Mouse (Mus musculus): ENCODE data around the gene Zfp618. TPM values are rescaled to one million over a fixed set of nuclear protein-coding genes. Genes with fewer than 3 reads are reported as not detected.
A peak's percentile ranks its signal among the peaks of the same experiment; 100 is the strongest.

Gene Zfp618
- polyA plus RNA-seq, 1 experiment from 2014 or later: 32.5 TPM

GRCm38 (mm10) chr4:62999916-63000315 lies 34.5 kb downstream of the Zfp618 start:
- Histone ChIP-seq H3K4me1 (peaks cover 46% of the 10 kb centered on the region), H3K4me3 (no peak overlapping the region), H3K9me3 (no peaks in the 10 kb centered on the region), H3K27ac (no peak overlapping the region), H3K9ac (no peak overlapping the region), H3K4me2 (no peak overlapping the region), H3K27me3 (no peaks in the 10 kb centered on the region), H3K36me3 (0 out of 2 replicates have a peak, but pooled peaks cover 4% of the 10 kb centered on the region)
- 63% methylated on average over 7 of the region's 7 CpGs for WGBS
- ATAC-seq (ENCODE audit: insufficient number of reproducible peaks, low FRiP score, low TSS enrichment, low read depth): no peak

- no peaks in the 10 kb centered on the region for H3K9me3 ChIP-seq
- no peak overlapping the region for H3K4me2 ChIP-seq
- H3K4me1 ChIP-seq: peaks cover 50% of the 10 kb centered on the region
- no peaks in the 10 kb centered on the region for H3K27me3 ChIP-seq
- no peak overlapping the region for H3K4me3 ChIP-seq
- WGBS: 79% methylated on average over 11 of the region's 11 CpGs
- no peak overlapping the region for H3K9ac ChIP-seq
- H3K27ac ChIP-seq: no peak overlapping the region
- H3K36me3 ChIP-seq: 0 out of 2 replicates have a peak, but pooled peaks cover 4% of the 10 kb centered on the region
- no peak for ATAC-seq (ENCODE audit: insufficient number of reproducible peaks, low FRiP score, low TSS enrichment, low read depth)
These were observed 35.1 kb downstream of the Zfp618 start for GRCm38 (mm10) chr4:63000316-63001055.

- Histone ChIP-seq H3K27ac (no peak overlapping the region), H3K9me3 (no peaks in the 10 kb centered on the region), H3K27me3 (no peaks in the 10 kb centered on the region), H3K4me2 (no peak overlapping the region), H3K4me3 (no peak overlapping the region), H3K9ac (no peak overlapping the region), H3K4me1 (peaks cover 50% of the 10 kb centered on the region), H3K36me3 (0 out of 2 replicates have a peak, but pooled peaks cover 1% of the 10 kb centered on the region)
- no peak for ATAC-seq (ENCODE audit: insufficient number of reproducible peaks, low FRiP score, low TSS enrichment, low read depth)
- 87% methylated on average over 1 of the region's 1 CpGs for WGBS
These were observed 37.0 kb downstream of the Zfp618 start for GRCm38 (mm10) chr4:63002386-63002785.

- no peak overlapping the region for H3K9ac ChIP-seq
- no peak for ATAC-seq (ENCODE audit: insufficient number of reproducible peaks, low FRiP score, low TSS enrichment, low read depth)
- H3K9me3 ChIP-seq: no peaks in the 10 kb centered on the region
- H3K27ac ChIP-seq: no peak overlapping the region
- H3K27me3 ChIP-seq: no peaks in the 10 kb centered on the region
- 59% methylated on average over 11 of the region's 11 CpGs for WGBS
- no peak overlapping the region for H3K4me2 ChIP-seq
- no peak overlapping the region for H3K4me3 ChIP-seq
- H3K36me3 ChIP-seq: no peaks in the 10 kb centered on the region
- H3K4me1 ChIP-seq: peaks cover 33% of the 10 kb centered on the region
These were observed 39.1 kb downstream of the Zfp618 start for GRCm38 (mm10) chr4:63004519-63004918.

GRCm38 (mm10) chr4:63005446-63006185 lies 40.2 kb downstream of the Zfp618 start:
- Histone ChIP-seq H3K9me3 (no peaks in the 10 kb centered on the region), H3K27me3 (no peaks in the 10 kb centered on the region), H3K4me3 (no peak overlapping the region), H3K27ac (no peak overlapping the region), H3K4me1 (peaks cover 34% of the 10 kb centered on the region), H3K36me3 (no peaks in the 10 kb centered on the region), H3K4me2 (no peak overlapping the region), H3K9ac (no peak overlapping the region)
- ATAC-seq (ENCODE audit: insufficient number of reproducible peaks, low FRiP score, low TSS enrichment, low read depth): no peak
- WGBS: 73% methylated on average over 10 of the region's 10 CpGs

GRCm38 (mm10) chr4:63006198-63007155 lies 41.1 kb downstream of the Zfp618 start:
- 75% methylated on average over 7 of the region's 7 CpGs for WGBS
- Histone ChIP-seq H3K27me3 (no peaks in the 10 kb centered on the region), H3K9me3 (no peaks in the 10 kb centered on the region), H3K9ac (no peak overlapping the region), H3K27ac (no peak overlapping the region), H3K4me1 (peaks cover 41% of the 10 kb centered on the region), H3K4me3 (no peak overlapping the region), H3K36me3 (no peaks in the 10 kb centered on the region), H3K4me2 (no peak overlapping the region)
- no peak for ATAC-seq (ENCODE audit: insufficient number of reproducible peaks, low FRiP score, low TSS enrichment, low read depth)

GRCm38 (mm10) chr4:63008206-63008605 lies 42.8 kb downstream of the Zfp618 start:
- H3K4me2 ChIP-seq: no peak overlapping the region
- no peak overlapping the region for H3K9ac ChIP-seq
- peaks cover 43% of the 10 kb centered on the region for H3K4me1 ChIP-seq
- ATAC-seq (ENCODE audit: insufficient number of reproducible peaks, low FRiP score, low TSS enrichment, low read depth): no peak
- H3K9me3 ChIP-seq: no peaks in the 10 kb centered on the region
- no peaks in the 10 kb centered on the region for H3K36me3 ChIP-seq
- H3K27me3 ChIP-seq: no peaks in the 10 kb centered on the region
- WGBS: 85% methylated on average over 9 of the region's 9 CpGs
- no peak overlapping the region for H3K4me3 ChIP-seq
- H3K27ac ChIP-seq: no peak overlapping the region

GRCm38 (mm10) chr4:63008822-63009221 lies 43.4 kb downstream of the Zfp618 start:
- 87% methylated on average over 3 of the region's 3 CpGs for WGBS
- Histone ChIP-seq H3K9me3 (no peaks in the 10 kb centered on the region), H3K27ac (no peak overlapping the region), H3K36me3 (no peaks in the 10 kb centered on the region), H3K4me3 (no peak overlapping the region), H3K27me3 (no peaks in the 10 kb centered on the region), H3K4me2 (no peak overlapping the region), H3K9ac (no peak overlapping the region), H3K4me1 (peaks cover 43% of the 10 kb centered on the region)
- no peak for ATAC-seq (ENCODE audit: insufficient number of reproducible peaks, low FRiP score, low TSS enrichment, low read depth)

GRCm38 (mm10) chr4:63009821-63010220 lies 44.4 kb downstream of the Zfp618 start:
- ATAC-seq (ENCODE audit: insufficient number of reproducible peaks, low FRiP score, low TSS enrichment, low read depth): peak; percentile 64
- Histone ChIP-seq H3K9me3 (no peaks in the 10 kb centered on the region), H3K36me3 (no peaks in the 10 kb centered on the region), H3K4me2 (no peak overlapping the region), H3K9ac (no peak overlapping the region), H3K4me1 (peaks cover 37% of the 10 kb centered on the region), H3K27me3 (no peaks in the 10 kb centered on the region), H3K27ac (peak overlapping the region; percentile 13; the same call in 1 of the 2 replicates), H3K4me3 (no peak overlapping the region)
- 32% methylated on average over 1 of the region's 1 CpGs for WGBS

GRCm38 (mm10) chr4:63010226-63010625 lies 44.9 kb downstream of the Zfp618 start:
- Histone ChIP-seq H3K36me3 (no peaks in the 10 kb centered on the region), H3K4me2 (no peak overlapping the region), H3K27ac (peak overlapping the region; percentile 13; the same call in 1 of the 2 replicates), H3K4me3 (no peak overlapping the region), H3K27me3 (no peaks in the 10 kb centered on the region), H3K9me3 (no peaks in the 10 kb centered on the region), H3K4me1 (peaks cover 33% of the 10 kb centered on the region), H3K9ac (no peak overlapping the region)
- WGBS: 47% methylated on average over 4 of the region's 4 CpGs
- peak; percentile 70 for ATAC-seq (ENCODE audit: insufficient number of reproducible peaks, low FRiP score, low TSS enrichment, low read depth)

- H3K27me3 ChIP-seq: no peaks in the 10 kb centered on the region
- WGBS: 86% methylated on average over 10 of the region's 10 CpGs
- no peak overlapping the region for H3K27ac ChIP-seq
- H3K4me2 ChIP-seq: no peak overlapping the region
- H3K4me3 ChIP-seq: no peak overlapping the region
- H3K4me1 ChIP-seq: peaks cover 10% of the 10 kb centered on the region
- H3K9ac ChIP-seq: no peak overlapping the region
- no peaks in the 10 kb centered on the region for H3K9me3 ChIP-seq
- H3K36me3 ChIP-seq: no peaks in the 10 kb centered on the region
- no peak for ATAC-seq (ENCODE audit: insufficient number of reproducible peaks, low FRiP score, low TSS enrichment, low read depth)
These were observed 53.2 kb downstream of the Zfp618 start for GRCm38 (mm10) chr4:63018616-63019015.

Measured in limb, embryonic 15.5 days (tissue).